Mouse (Mus musculus): ENCODE measurements around the gene Tas2r106.

Tas2r106 gene

DNA sequence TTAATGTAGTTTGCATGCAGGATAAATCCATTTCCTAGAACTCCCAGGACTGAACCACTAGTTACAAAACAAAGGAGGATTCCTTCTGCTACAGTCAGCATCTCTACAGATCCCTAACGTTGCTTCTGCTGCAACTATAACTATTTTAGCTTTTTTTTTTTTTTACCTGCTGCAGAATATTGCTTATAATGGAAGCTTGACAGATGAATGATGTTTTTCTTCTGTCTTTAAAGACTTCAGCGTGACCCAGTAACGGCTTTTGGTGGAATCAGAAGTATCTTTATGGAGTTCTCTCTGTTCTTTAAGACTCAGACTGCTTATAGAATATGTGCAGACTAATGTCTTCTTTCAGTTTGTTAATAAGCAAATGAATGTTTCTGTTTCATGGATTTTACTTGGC lies at the start of gene Tas2r106:
Gene Tas2r106 (minus strand): TSS at position 101 of the 400 bp plus-strand sequence.
- no peak for DNase-seq (ENCODE audit: low read depth)

DNA sequence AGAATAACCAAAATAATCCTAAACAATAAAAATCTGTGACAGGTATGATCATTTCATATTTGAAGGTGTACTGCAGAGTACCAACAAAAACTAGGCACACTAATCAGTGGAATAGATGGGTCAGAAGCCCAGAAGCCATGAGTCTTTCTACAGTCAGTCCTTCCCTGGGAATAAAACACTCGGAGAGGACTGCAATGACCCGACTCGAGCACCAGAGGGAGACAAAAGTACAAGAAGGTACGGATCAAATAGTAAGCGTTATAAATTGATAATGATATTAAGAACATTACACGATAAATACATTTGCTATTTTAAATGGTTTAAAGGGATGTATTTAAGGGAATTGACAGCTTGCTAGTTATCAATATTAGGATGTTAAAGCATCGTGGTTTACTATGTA lies 34.1 kb upstream of the Tas2r106 start:
- DNase-seq (ENCODE audit: low read depth): peak; percentile 63

DNA sequence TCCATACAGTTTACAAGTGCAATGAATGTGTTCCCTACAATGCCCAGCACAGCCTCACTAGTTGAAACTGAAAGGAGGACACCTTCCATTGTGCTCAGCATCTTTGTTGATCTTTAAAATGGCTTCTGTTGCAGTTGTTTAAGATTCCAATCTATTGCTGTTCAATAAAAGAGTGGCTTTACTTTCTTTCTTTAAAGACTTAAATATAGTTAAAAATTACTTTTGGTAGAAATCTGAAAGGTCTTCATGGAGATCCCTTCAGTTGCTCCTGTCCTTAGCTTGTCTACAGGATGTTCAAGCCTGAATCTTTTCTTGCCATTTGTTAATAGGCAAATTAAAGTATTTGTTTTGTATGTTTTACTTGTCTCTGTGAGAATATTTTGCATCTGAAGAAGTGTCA lies 11.3 kb upstream of the Tas2r106 start, which contains the start of gene Tas2r114:
Gene Tas2r114 (minus strand): TSS at position 101 of the 400 bp plus-strand sequence.
- no peak for DNase-seq (ENCODE audit: low read depth)

- no peak for DNase-seq (ENCODE audit: low read depth)
Observed at GRCm38 (mm10) chr6:131687395-131687794, 8.7 kb upstream of the Tas2r106 start, which contains the start of gene Tas2r105. Tas2r105 (minus strand) TSS chr6:131687495.

DNA sequence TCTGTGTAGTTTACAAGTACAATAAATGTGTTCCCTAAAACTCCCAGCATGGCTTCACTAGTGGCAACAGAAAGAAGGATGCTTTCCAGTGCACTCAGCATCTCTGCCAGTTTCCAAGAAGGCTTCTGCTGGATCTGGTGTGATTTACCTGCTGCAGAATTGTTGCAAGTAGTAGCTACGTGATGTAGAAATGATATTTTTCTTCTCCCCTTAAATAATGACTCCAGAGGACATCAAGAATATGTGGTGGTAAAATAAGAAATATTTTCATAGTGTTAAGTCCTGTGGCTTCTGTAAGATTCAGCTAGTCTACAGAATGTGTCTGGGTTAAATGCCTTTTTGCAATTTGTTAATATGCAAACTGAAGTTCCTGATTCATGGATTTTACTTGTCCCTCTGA lies 7.0 kb upstream of the Tas2r106 start, which contains the start of gene Tas2r104:
Gene Tas2r104 (minus strand): TSS at position 101 of the 400 bp plus-strand sequence.
- no peak for DNase-seq (ENCODE audit: low read depth)

DNA sequence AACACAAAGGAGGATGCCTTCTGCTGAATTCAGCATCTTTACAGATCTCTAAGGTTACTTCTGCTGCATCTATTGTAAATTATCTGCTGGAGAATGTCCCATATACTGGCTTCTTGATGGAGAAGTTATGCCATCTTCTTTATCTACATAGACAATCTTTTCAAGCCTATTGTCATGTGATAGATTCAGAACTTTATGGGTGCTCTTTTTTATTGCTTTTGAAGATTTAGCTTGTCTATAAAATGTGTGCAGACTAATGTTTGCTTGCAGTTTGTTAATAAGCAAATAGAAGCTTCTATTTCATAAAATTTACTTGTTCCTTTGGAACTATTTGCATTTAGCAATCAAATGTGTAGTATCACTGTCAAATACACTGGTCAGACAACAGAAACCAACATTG lies 18.6 kb downstream of the Tas2r106 start, which contains the start of gene Tas2r107:
Gene Tas2r107 (minus strand): TSS at position 101 of the 400 bp plus-strand sequence.
- DNase-seq (ENCODE audit: low read depth): no peak

GRCm38 (mm10) chr6:131630812-131631211 lies 47.9 kb downstream of the Tas2r106 start, which contains the start of gene Tas2r130:
Tas2r130 (minus strand) TSS chr6:131630912.
- DNase-seq (ENCODE audit: low read depth): no peak

All from NIH3T3 (cell line).